Mouse (Mus musculus) lung, postnatal 0 days (tissue): ENCODE data around the gene Prkar2b.

Source experiments
- CTCF ChIP-seq: IDR thresholded peaks from 2 replicates; pipeline ENCODE4 v1.5.1; 2016; ENCODE audit warnings: antibody characterized with exemption, mild to moderate bottlenecking
- EP300 ChIP-seq: IDR thresholded peaks from 2 replicates; pipeline ENCODE4 v1.6.1; 2016; ENCODE audit warnings: antibody characterized with exemption, mild to moderate bottlenecking, control low read depth

- TF ChIP-seq EP300 = no peak
- TF ChIP-seq CTCF = no peak
These were observed 27.6 kb downstream of the Prkar2b start for GRCm38 (mm10) chr12:32033536-32033935.
